In the genomic region with DNA sequence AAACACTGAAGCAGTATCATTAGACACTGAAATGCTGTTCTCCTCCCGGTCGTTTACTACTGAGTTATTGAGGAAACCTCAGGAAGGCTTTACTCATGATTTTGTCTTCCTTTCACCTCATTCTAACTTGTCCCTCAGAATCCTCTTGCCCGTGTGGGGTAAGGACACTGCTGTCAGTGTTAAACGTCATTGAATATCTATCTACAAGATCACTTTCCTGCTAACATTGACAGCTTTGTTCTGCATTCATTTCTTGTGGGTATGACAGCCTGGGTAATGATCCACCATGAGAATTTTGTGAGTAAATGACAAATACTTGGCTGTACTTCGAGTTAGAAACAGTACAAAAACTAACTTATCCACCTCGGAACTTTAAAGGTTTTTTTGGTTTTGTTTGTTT, we compare ENCODE assay signal across 9 mouse cellular contexts. TPM values are rescaled to one million over a fixed set of nuclear protein-coding genes. Genes with fewer than 3 reads are reported as not detected.
DNase-seq lines count a peak whose midpoint lies in the region; ATAC-seq lines count a peak whose summit lies in the region.
"Had no signal": no experiment of that assay in that cellular context is flagged by ENCODE, and none has a peak within 500 bp of the region (broad histone marks: within the 10 kb centered on the region; RNA-seq: fewer than 3 reads in every experiment).

No protein-coding gene starts in this region.

- H3K36me3 ChIP-seq in heart, embryonic 14.5 days (ENCODE audit: control insufficient read depth, insufficient read depth, low read length), result peaks cover 28% of the 10 kb centered on the region
- H3K36me3 ChIP-seq in hindbrain, embryonic 12.5 days, result peaks cover 7% of the 10 kb centered on the region
- no peaks in the 10 kb centered on the region for H3K36me3 ChIP-seq in midbrain, embryonic 11.5 days (ENCODE audit: control insufficient read depth, insufficient read depth, low read length)

- no peaks in the 10 kb centered on the region for H3K9me3 ChIP-seq in heart, embryonic 14.5 days (ENCODE audit: control insufficient read depth, low read length)
- no peaks in the 10 kb centered on the region for H3K9me3 ChIP-seq in hindbrain, embryonic 12.5 days (replicated peaks)
- no peaks in the 10 kb centered on the region for H3K9me3 ChIP-seq in midbrain, embryonic 11.5 days (ENCODE audit: control insufficient read depth, low read length)
- H3K9me3 ChIP-seq: G1E had no signal

- H3K4me3 ChIP-seq in heart, embryonic 14.5 days (ENCODE audit: control insufficient read depth in 1 of 2, insufficient read depth in 1 of 2, low read depth in 1 of 2, low read length in 2 of 2), result peak overlapping the region in 1 of 2 experiments; percentile 75; a peak in 2 of 4 replicates
- H3K4me3 ChIP-seq in hindbrain, embryonic 12.5 days, result peak overlapping the region; percentile 62; the same call in 1 of the 2 replicates
- peak overlapping the region; percentile 70 for H3K4me3 ChIP-seq in midbrain, embryonic 11.5 days (ENCODE audit: low read depth, low read length)

- H3K27me3 ChIP-seq in heart, embryonic 14.5 days (ENCODE audit: control insufficient read depth, insufficient read depth, low read length), result no peaks in the 10 kb centered on the region
- no peaks in the 10 kb centered on the region for H3K27me3 ChIP-seq in hindbrain, embryonic 12.5 days
- H3K27me3 ChIP-seq in midbrain, embryonic 11.5 days (ENCODE audit: control insufficient read depth, insufficient read depth, low read length), result no peaks in the 10 kb centered on the region

- H3K4me1 ChIP-seq in heart, embryonic 14.5 days (ENCODE audit: control insufficient read depth in 2 of 2, insufficient read depth in 2 of 2, low read length in 2 of 2), result peaks cover 0 to 13% of the 10 kb centered on the region in 2 experiments; a peak in 2 of 4 replicates
- peaks cover 5% of the 10 kb centered on the region; the same call in 1 of the 2 replicates for H3K4me1 ChIP-seq in hindbrain, embryonic 12.5 days
- no peaks in the 10 kb centered on the region; the same call in 1 of the 2 replicates for H3K4me1 ChIP-seq in midbrain, embryonic 11.5 days (ENCODE audit: control insufficient read depth, insufficient read depth, low read length)

- WGBS in heart, embryonic 14.5 days, result 38% methylated on average over 6 of the region's 6 CpGs
- 55% methylated on average over 6 of the region's 6 CpGs for WGBS in hindbrain, embryonic 12.5 days
- WGBS in midbrain, embryonic 11.5 days, result 50% methylated on average over 6 of the region's 6 CpGs

- no peak for DNase-seq in heart, adult 11 months
- peak; percentile 5 for DNase-seq in adipocyte (ENCODE audit: low spot score)
- DNase-seq in midbrain, embryonic 11.5 days (ENCODE audit: low spot score, missing footprints), result peak; percentile 87
- DNase-seq in cerebellum, postnatal 36 days, result no peak
- DNase-seq in right cerebral cortex, postnatal 4 days, result no peak

- H3K9ac ChIP-seq in heart, embryonic 14.5 days (ENCODE audit: low read length), result peak overlapping the region; percentile 75
- H3K9ac ChIP-seq in hindbrain, embryonic 12.5 days, result peak overlapping the region; percentile 75; the same call in 1 of the 2 replicates
- peak overlapping the region; percentile 80; the same call in 1 of the 2 replicates for H3K9ac ChIP-seq in midbrain, embryonic 11.5 days (ENCODE audit: low read length)

- peak overlapping the region; percentile 79 for H3K4me2 ChIP-seq in heart, embryonic 14.5 days (ENCODE audit: low read length)
- H3K4me2 ChIP-seq in hindbrain, embryonic 12.5 days (replicated peaks), result peak overlapping the region; percentile 54
- peak overlapping the region; percentile 62 for H3K4me2 ChIP-seq in midbrain, embryonic 11.5 days

- no peak for ATAC-seq in heart, embryonic 14.5 days (ENCODE audit: insufficient number of reproducible peaks, insufficient read depth, low FRiP score, low read depth)
- no peak for ATAC-seq in hindbrain, embryonic 12.5 days (ENCODE audit: low FRiP score)
- ATAC-seq in midbrain, embryonic 11.5 days (ENCODE audit: low FRiP score), result no peak
- ATAC-seq in monocyte, adult 5-6 weeks (replicated peaks; ENCODE audit: insufficient number of reproducible peaks, low FRiP score, low TSS enrichment, poor library complexity, severe bottlenecking), result no peak

- peak overlapping the region in 1 of 2 experiments; percentile 79; a peak in 2 of 4 replicates for H3K27ac ChIP-seq in heart, embryonic 14.5 days (replicated peaks in 1 of 2; ENCODE audit: control insufficient read depth in 1 of 2, insufficient read depth in 1 of 2, low read depth in 2 of 2, low read length in 2 of 2)
- H3K27ac ChIP-seq in hindbrain, embryonic 12.5 days, result no peak overlapping the region
- H3K27ac ChIP-seq in midbrain, embryonic 11.5 days (ENCODE audit: low read depth, low read length), result no peak overlapping the region

RNA-seq across cellular contexts. Expression of a gene that starts 0.8 kb away (rescaled TPM):
- 4.6 and 5.0 TPM in 2 replicates for polyA plus RNA-seq in heart, embryonic 14.5 days (2014; fragmentation: Nextera tagmentation; extraction: Ambion mirVana)
- 6.5 and 6.7 TPM in 2 replicates for polyA plus RNA-seq in hindbrain, embryonic 12.5 days (2016; fragmentation: Nextera tagmentation; extraction: Ambion mirVana)
- 7.7 and 9.0 TPM in 2 replicates for polyA plus RNA-seq in midbrain, embryonic 11.5 days (2014; fragmentation: Nextera tagmentation; extraction: Ambion mirVana)
- total RNA-seq in monocyte, adult 5-6 weeks (2017), result 1.5 to 3.3 TPM (median 2.3 TPM) in 3 replicates

Comparison
In these comparisons a context has a peak if more than half of its experiments do, and no peak if none do; other contexts are left out.
1. DNase-seq: peak in adipocyte (single experiment) and midbrain, embryonic 11.5 days (single experiment); none in heart, adult 11 months (single experiment), cerebellum, postnatal 36 days (0 of 2) and right cerebral cortex, postnatal 4 days (single experiment).
2. Peak in every context shown above with its lines, with median percentiles within 50 percentile points of each other: H3K4me2 ChIP-seq and H3K9ac ChIP-seq.